Mouse (Mus musculus) cerebellum, postnatal 14 days (tissue): ENCODE measurements at regions not wholly inside any gene's neighbourhood (a gene's known extent, or its start where the extent isn't known, plus 50 kb on each side); places are given as distances from the start of the nearest gene placed in this dataset.
"Not testable (repeated sequence)": the region's sequence is repeated elsewhere in the genome, so short reads cannot be mapped to it uniquely, and the experiment has no call there.

Experiments used
- DNase-seq, 2 experiments: peaks; one replicate each; pipeline ENCODE4 v3.0.0; 2021; ENCODE audit warnings: mixed read lengths in 2 of 2

DNA sequence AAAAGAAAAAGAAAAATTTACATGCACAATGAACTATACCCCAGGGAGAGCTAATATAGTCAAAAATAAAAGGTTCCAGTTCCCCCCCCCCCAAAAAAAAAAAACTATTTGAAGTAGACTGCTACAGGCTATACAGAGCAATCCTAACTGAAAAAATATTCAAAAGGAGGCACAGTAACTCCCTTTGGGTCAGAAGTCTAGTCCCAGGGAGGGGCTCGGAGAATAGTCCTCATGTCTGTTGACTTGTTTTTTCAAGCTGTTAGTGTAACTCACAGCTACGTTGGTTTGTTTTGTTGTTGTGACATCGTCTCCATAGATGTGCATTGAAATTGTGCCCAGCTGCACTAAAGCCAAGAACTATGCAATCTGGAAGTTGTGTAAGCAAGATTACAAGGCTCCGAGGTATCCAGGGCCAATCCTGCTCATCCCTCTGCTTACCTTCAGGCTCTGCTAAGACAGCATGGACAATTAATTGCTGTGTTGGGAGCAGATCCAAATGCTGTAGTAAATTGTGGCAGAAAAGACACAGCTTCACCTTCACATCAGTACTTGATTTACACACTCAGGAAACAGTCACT, 137.2 kb upstream of the Pnpt1 start:
- no peak for DNase-seq

DNA sequence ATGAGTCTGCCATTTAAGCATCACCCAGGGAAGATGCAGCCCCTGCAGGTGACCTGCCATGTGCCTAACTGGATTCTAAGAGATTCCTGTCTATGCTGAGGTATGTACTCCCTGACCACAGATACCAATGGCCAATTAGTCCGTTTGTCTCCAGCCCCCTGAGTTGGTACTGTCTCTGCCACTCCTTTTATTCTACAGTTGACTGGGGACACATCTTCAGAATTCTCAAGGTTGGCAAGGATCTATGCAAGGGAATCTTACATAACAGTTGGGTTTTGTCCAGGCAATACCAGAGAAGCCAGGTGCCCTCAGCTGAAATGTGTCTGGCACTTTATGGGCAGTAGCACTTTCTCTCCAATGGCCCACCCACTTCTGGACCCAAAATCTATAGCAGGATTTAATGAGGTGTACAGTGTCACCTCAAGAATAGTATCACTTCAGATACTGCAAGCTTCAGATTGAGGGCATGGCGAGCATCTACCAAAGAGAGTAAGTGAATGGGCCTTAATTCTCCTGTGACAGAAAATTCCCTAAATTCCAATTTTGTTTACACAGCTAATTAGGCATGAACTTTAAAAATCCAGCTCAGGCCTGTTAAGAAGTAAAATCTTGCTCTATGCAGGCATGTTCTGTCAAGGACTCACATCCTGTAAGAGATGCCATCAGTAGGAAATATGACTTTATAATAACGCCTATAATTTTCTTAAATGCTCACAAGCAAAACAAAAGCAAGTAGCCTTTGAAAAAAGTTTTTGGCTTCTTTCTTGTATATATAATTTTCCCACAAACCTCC, 132.0 kb upstream of the Pnpt1 start:
- no peak for DNase-seq

DNA sequence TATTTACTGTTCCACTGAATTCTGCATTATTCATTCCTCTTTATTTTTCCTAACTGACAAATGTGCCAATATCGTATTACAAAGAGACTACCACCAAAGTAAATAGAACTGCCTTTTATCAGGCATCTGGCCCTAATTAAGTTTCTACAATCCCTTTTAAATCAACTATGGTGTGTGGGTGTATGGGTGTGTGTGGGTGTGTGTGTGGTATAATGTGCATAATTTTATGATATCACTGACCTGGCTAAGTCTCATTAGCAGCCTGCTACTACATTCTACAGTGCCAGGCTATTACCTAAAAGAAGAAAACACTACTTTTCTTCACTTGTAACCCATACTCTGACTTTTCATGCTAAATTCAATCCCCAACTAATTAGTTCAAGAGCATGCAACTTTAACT, 131.3 kb upstream of the Pnpt1 start:
- DNase-seq = no peak

DNA sequence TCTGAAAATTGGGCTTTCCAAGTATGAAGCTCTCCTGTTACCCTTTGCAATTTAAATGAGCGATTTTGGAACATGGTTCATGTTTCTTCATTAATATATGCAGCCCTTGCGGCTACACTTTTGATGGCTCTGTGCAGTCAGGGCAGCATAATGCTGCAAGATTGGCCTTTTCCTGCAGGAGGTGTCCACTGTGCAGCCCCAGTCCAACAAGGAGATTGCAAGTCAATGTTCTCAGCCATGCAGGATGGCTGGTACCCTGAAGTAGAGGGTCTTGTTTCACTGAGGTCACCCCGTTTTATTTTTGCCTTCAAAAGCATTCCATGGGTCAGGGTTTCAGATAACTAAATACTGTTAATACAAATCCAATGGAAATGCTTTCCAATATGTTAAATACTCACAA, 130.9 kb upstream of the Pnpt1 start:
- no peak for DNase-seq

DNA sequence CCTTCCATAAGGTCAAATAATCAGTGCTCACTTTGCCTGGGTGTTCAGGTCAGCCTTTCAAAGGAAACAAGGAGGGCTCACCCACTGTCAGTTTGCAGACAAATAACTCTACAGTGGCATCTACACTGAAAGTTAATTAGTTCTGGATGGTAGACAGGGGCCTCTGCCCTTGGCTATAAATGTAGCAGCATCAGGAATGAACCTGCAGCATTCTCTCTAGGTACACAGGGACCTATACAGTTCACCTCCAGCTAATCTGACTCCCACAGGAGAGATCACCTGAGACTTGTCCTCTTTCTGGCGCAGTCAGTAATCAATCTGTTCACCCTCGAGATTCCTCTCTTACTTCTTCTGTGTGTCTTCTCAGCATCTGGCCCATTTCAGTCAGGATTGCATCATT, 130.3 kb upstream of the Pnpt1 start:
- no peak for DNase-seq

DNA sequence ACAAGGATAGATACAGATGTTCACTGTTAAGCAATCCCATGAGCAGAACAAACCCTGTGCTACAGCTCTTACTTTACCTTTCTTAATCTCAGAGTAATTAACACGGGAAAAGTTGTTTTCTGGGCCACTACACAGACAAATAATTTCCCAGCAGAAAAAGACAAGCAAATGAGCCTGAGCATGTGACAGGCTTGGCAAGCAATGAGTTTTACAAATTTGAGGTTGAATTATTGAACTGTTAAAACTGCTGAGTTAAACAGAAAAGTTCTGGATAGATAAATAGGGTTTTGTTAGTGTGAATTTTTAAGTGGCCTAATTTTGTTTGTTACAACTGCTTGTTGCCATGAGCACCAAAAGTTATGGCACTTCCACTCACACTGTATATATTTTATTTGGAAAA, 113.1 kb upstream of the Pnpt1 start:
- DNase-seq = no peak

DNA sequence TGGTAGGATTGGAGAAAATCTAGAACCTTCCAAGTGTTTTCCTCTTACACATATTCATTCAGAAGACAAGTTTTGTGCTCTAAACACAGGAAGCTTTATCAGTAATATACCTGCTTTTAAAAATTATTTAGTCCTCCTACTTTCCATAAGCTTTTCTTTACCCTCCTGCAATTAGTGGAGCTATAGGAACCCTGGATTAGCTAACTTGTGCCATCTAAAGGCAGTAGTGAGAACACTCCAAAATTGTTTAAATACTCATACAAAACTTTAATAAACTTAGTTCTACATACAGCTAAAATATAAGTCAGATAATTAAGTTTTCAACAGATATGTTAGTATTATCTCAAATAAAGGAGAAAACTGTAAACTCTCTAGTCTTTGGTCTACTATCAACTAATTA, 89.7 kb upstream of the Pnpt1 start:
- no peak for DNase-seq

DNA sequence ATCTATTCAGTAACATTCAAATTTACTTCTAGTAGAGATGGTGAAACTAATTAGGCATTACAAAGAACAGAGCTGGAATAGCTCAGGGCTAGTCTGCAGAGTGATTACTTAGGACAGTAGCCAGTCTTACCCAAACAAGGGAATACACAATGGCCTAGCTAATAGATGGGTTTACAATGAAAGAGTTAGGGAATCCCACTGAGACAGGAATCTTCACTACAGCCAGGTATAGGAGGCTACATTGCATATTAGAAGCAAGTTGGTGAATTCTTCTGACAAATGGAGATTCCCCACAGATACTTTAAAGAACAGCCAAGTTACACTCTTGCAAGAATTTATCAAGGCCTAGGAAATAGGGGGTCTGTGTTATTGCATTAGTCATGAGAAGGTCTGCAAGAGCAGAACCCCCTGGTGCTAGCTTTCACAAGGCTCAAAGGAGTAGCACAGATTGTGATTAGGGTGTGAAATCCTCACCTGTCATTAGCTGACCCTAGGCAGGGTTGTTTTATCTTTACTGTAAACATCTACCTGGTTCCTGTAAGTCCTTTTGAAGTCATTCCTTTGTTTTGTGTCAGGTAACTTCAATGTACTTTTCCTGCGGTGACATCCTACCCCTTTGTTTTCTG, 82.4 kb upstream of the Pnpt1 start:
- DNase-seq = not testable (repeated sequence)

DNA sequence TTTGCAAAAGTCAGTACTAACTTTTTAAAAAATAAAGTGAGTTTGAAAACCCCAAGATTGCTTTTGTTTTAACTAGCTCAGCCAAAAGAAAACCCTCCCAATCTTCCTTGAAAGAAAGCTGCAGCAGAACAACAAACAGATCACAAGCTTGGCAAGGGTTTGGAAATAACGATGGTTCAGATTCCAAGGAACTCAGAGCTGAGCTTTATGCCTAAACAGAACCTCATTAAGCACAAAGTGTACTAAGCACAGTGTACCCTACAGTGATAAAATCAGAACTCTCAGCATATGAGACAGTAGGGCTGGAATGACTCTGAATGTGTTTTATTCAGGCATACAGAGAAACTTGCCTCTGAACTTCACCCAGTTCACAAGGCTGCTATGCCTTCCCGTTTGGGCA, 77.9 kb upstream of the Pnpt1 start:
- DNase-seq = no peak

DNA sequence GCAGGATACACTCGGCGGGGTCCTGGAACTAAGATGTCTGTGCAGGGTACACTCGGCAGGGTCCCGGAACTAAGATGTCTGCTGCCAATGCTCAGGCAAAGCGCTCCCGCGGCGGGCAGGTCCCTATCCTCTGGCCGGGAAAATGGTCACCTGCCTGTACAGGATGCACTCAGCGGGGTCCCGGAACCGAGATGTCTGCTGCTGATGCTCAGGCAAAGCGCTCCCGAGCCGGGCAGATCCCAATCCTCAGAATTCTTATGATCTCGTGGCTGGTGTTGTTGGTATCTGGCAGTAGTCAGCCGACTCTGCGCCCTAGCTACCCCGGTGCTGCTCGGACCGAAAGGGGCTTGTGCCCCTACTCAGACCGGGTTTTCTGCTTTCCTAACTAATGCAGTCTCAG, 61.0 kb upstream of the Pnpt1 start:
- DNase-seq = peak in 1 of 2 experiments; percentile 12

DNA sequence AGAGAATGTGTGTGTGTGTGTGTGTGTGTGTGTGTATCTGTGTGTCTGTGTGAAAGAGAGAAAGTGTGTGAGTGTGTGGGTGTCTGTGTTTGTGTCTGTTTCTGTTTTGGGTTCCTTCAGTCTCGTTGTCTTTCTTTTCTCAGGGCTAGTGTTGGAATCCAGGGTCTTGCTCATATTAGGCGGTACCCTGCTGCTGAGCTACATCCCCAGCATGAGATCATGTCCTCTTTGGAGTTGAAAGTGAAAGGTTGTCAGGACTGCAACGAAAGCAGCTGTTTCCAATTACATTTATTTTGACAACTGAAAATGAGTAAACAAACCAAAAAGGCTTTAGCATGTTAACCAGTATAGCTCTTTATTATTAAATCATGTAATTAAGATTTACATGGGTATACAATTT, 58.3 kb upstream of the Pnpt1 start:
- no peak for DNase-seq
